Comparison of ENCODE assay signal across 10 mouse cellular contexts in the genomic region with DNA sequence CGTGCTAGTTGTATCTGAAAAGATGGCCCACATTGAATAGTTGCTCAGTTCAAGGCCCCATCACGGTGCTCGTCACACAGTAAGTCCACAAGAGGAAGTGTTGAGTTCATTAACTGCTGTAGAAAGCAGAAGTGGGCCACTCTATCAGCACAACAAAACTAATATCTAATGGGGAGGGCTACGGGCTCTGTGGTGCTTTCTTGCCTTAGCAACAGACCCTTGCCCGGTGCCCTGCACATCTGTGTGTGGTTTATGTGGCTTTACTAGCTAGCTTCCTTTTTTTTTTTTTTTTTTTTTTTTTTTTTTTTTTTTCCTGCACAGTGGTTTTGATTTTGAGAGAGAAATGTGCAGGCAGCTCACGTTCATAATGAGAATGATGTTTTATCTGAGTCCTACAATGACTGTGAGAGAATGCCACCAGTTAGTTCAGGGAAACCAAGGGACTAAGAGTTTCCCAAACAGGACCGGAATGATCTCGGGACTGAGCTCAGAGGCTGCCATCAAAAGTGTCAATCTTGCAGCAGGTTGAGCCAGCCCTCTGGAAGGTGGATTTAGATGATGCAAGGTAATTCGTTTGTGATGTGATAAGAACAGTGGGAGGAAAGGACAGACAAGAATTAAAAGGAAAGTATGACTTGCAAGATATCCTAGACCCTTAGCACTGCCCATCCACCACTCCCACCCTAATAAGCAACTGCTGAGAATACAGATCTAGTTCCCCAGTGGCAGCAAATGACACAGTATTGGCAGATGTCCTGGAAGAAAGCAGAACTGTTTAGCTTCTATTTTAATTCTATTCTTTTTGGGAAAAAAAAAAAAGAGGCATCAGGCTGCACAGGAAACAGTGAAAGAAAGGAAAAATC. TPM values are rescaled to one million over a fixed set of nuclear protein-coding genes. Genes with fewer than 3 reads are reported as not detected.
DNase-seq lines count a peak whose midpoint lies in the region; ATAC-seq lines count a peak whose summit lies in the region.
"Had no signal": no experiment of that assay in that cellular context is flagged by ENCODE, and none has a peak within 500 bp of the region (broad histone marks: within the 10 kb centered on the region; RNA-seq: fewer than 3 reads in every experiment).

No protein-coding gene starts in this region.

- H3K4me3 ChIP-seq in brown adipose tissue, adult 24 weeks (ENCODE audit: insufficient read depth, low read depth, low read length) = no peak overlapping the region
- H3K4me3 ChIP-seq: embryonic facial prominence, embryonic 13.5 days; heart, adult 2 months had no signal

- peak overlapping the region; percentile 65 for H3K27ac ChIP-seq in brown adipose tissue, adult 24 weeks (replicated peaks; ENCODE audit: low read depth, low read length)
- H3K27ac ChIP-seq: embryonic facial prominence, embryonic 13.5 days; heart, adult 2 months had no signal

- ATAC-seq in megakaryocyte progenitor cell, adult 5-6 weeks (replicated peaks; ENCODE audit: poor library complexity) = peak; percentile 96

- peak; percentile 43 to 48 for DNase-seq in lung, adult 18-20 months
- no peak for DNase-seq in lung, postnatal 14 days
- DNase-seq in thymus, postnatal 14 days = peak; percentile 74
- no peak for DNase-seq in frontal cortex, postnatal 14 days (ENCODE audit: low spot score in 2 of 2)
- DNase-seq in frontal cortex, postnatal 36 days (ENCODE audit: low spot score in 2 of 2) = no peak
- DNase-seq in testis, postnatal 14 days (ENCODE audit: low spot score) = no peak

- peaks cover 2% of the 10 kb centered on the region; the same call in 1 of the 2 replicates for H3K4me1 ChIP-seq in brown adipose tissue, adult 24 weeks (ENCODE audit: control insufficient read depth, insufficient read depth, insufficient read length, low read length)

RNA-seq across cellular contexts. Expression of a gene that starts 55.6 kb away (rescaled TPM):
- 7.3 and 8.6 TPM in 2 replicates for polyA plus RNA-seq in brown adipose tissue, adult 24 weeks (2012; ENCODE audit: insufficient read depth, insufficient read length, missing spikeins)
- 0.05 and 0.37 TPM in 2 replicates for total RNA-seq in megakaryocyte progenitor cell, adult 5-6 weeks (2015)
- total RNA-seq in megakaryocyte progenitor cell, adult 5-6 weeks (2017) = 0.03 and 1.2 TPM in 2 replicates

Comparison
In these comparisons a context has a peak if more than half of its experiments do, and no peak if none do; other contexts are left out.
1. DNase-seq: peak in lung, adult 18-20 months (2 of 2) and thymus, postnatal 14 days (single experiment); none in lung, postnatal 14 days (single experiment), frontal cortex, postnatal 14 days (0 of 2), frontal cortex, postnatal 36 days (0 of 2) and testis, postnatal 14 days (single experiment).